Mouse (Mus musculus) heart, postnatal 0 days (tissue): ENCODE results near the gene Depdc5.

Experiments used
- CTCF ChIP-seq: IDR thresholded peaks from 2 replicates; pipeline ENCODE4 v1.5.1; 2016; ENCODE audit warnings: antibody characterized with exemption, control low read depth, low read depth
- EP300 ChIP-seq: IDR thresholded peaks from 2 replicates; pipeline ENCODE4 v1.6.1; 2016; ENCODE audit warnings: antibody characterized with exemption, low read depth

DNA sequence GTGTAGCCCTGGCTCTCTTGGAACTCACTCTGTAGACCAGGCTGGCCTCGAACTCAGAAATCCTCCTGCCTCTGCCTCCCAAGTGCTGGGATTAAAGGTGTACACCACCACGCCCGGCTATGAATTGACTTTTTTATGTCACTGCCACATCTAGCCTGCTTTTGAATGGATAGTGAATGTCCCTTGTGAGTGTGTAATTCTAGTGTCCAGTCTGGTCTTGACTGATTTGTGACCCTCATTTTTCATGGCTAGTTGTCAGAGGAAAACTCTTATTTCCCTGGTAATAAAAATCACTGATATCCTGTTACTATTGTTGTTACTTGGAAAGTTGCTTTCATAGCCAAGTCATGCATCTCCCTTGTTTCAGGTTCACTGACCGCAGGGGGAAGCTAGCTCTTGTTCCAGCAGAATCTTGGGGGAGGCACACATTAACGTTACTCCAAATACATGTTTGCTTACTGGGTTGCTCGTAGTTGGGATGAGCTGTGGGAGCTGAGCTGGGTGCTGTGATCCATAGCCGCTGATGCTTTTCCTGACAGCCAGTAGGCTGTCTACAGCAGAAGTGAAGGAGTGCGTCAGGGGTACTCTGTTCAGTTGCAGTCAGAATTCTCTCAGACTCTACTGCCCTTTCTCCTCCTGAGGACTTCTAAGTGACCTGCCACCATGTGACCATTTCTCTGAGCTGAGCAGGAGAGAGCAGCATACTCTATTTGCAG is 77.9 kb downstream of the Depdc5 start:
- TF ChIP-seq CTCF (no peak), EP300 (no peak)
